Mouse (Mus musculus): Measurements from ENCODE around the gene Grik1.

Grik1 gene

DNA sequence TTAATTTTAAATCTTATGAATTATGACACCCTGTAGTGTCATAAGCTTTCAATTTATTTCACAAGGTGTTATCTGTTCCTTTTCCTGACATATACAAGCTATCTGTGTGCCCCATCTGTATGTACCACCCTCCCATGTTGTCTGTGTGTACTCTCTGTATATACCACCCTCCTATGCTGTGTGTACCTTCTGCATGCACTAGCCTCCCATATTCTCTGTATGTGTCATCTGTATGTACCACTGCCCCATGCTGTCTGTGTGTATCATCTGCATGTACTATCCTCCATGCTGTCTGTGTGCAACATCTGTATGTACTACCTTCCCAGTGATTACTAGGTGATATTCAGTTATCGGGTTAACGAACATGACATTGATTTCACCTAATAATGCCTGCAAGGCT lies 148.5 kb downstream of the Grik1 start:
- DNase-seq, result no peak

DNA sequence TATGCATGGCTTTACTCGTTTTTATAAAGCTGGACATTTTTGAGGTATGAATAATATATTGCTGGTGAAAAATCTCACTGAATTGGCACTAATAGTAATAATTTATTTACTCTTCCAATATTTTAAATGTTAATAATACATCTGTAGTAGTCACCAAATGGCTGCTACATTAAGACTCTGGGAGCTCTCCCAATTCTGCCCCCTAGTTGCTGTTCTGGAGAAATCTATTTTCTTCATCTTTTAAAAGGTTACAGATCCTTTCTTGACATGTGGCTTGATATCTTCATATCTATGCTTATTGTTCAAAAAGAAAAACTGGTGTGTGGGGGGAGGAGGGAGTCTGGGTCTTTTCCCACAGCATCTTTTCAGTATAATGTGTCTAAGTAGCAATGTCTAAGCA lies 151.2 kb downstream of the Grik1 start:
- no peak for DNase-seq

DNA sequence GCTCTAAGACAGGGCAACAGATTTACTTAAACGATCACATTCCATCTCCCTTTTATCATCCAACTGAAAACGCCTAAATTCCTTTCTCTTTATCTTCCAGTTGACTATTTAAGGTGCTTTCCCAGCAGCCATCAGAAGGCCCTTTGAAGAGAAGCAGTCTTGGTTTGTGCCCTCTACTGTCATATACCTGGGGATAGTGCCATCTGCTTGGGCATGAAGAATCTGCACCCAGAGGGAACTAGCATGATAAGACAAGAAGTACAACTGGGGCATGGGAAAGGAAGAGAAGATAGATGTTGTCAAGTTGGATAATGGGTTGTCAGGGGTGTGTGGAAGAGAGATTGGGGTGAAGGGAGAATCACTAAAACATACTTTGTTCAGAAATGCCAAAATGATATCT lies 157.1 kb downstream of the Grik1 start:
- DNase-seq, result no peak

DNA sequence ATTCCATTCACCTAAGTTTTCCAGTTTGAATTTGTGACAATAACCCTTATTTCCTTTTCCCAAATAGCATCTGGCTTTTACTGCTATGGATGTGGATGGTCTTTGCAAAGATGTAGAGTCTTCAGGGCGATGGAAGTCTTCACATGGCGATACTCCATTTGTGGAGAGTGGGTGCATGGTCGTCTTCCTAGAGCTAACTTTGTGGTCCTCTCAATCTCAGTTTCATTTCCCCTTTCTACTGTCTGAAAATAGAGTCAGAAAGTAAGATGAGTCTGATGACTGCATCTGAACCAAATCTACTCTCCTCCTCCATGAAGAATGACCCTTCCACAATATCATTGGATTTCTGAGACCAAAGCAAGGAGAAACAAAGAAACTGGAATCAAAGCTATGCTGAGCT lies 159.0 kb downstream of the Grik1 start:
- no peak for DNase-seq

DNA sequence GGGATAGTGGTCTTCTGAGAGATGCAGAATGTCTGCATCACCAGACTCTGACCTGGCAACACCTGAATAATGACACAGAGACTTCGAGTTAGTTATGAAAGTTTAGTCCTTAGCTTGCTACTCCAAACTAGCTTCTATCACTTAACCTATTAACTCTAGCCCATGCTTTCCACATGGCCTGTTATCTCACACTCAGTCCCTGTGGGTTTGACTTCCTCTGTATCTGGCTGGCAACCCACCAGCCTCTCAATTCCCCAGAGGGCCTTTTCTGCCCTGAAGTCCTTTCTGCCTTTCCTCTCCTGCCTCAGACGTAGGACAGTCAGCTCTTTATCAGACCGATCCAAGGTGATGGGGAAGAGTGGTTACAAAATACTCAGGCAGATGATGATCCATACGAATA lies 165.0 kb downstream of the Grik1 start:
- DNase-seq, result no peak

DNA sequence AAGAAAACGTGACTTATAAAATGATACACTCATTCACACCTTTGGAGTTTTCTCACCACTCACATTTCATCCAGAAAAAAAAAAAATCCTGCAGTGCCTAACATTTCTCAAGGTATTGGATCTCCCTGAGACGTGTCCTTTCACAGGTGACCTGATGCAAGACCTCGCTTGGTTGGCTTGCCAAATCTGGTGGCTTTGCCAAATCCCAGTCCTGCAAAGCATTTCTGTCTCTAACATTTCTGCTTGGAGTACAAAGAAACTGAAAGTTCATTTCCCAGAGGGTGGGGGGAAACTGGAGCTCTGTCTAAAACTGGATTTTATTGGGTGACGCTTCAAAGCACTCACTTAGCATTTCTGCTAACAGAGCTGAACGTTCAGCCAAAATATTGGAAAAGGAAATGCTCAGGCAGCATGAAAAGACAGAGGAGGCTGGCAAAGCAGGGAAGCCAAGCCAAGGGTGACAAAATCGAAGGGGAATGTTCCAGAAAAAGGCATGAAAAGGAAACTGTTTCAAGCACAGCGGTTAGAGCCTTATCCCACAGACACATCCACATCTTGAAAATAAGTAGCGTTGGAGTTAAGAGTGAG lies 177.4 kb downstream of the Grik1 start:
- DNase-seq, result peak; percentile 11

DNA sequence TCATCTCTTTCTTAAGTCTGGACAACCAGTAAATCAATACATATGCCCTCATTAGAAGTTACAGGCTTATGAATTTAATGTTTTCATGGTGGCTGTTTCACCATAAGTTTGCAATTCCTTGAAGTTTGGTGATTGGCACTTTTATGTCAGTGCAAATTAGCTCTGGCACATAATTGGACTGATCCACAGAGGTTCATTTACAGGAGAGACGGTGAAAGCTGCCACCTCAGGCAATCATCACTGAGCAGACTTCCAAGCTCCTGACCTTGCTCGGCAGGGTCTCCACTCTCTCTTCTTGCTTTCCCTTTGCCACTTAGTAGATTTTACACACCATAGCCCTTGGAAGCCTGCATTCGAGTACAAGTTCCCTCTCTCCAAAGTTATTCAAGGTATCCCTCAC lies 178.6 kb downstream of the Grik1 start:
- DNase-seq, result no peak

DNA sequence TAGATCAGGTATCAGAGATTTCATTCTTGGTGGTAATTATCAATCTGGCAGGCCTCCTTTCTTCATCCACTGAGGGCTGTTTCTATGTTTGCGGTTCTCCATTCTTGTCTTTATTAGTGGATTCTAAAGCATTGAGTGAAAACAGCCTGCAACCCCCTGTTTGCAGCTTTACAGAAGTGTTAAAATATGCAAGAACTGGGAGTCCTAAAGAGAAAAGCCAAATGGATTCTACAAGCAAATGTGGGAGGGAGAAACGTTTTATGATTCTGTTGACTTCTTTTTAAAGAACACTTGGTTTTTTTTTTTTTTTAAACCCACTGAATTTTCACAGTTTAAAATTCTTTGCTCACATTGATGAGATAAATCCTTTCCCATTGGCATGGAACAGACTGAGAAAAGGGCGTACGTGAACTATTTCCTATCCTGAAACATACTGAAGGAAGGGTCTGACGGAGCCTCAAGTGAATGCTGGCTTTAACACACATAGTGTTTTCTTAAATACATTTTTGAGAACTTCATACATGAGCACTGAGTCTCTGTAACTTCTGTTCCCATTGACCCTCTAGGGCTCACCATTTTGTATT lies 195.8 kb downstream of the Grik1 start:
- DNase-seq, result no peak

DNA sequence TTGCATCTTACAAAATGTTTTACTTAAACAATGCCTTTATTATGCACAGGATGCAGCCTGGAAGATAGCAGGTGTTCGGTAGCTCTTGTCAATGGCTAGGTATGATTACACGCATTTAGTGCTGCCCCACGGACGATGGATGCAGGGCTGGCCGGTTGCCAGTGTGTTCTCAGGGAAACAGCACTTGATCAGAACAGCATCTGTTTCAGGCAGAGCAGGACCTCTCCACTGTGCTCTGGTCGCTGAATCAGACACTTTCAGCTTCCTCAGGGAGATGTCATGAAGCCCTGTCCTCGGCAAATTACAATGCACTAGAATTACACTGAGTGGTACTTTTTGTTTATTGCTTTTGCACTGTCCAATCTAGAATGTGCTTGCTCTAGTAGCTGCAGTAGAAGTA lies 202.8 kb downstream of the Grik1 start:
- DNase-seq, result no peak

DNA sequence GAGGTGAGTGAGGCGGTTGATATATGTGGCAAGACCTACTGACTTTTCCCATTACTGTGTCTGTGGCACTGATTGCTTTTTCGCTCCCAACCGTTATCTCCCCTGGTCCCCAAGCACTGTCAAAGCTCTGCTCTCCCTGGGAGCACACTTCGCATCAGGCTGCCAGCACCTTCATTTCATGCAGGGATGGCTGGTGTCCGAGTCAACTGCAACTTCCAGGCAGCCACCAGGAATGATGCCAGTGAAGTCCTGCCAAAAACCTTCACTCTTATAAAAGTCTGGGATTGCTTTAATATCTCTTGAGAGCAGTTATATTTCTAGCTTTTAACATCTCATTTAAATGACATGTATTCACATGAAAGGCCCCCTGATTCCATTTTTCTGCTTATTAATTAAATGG lies 215.3 kb downstream of the Grik1 start:
- DNase-seq, result no peak

DNA sequence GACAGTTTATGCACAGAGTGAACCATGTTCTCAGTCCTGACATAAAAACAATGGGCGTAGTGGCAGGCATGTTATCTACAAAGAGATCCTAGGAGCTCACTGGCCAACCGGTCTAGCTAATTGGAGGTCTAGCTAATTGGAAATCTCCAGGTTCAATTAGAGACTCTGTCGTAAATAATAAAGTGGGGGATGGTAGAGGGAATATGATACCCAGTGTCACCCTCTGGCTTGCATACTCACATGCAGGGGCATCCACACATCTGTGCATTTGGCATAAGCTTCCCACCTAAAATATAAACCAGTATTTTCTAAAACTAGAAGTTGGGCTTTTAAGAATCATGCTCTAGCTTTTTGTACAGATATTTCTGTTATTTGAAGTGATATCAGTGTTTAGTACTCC lies 229.1 kb downstream of the Grik1 start:
- no peak for DNase-seq

DNA sequence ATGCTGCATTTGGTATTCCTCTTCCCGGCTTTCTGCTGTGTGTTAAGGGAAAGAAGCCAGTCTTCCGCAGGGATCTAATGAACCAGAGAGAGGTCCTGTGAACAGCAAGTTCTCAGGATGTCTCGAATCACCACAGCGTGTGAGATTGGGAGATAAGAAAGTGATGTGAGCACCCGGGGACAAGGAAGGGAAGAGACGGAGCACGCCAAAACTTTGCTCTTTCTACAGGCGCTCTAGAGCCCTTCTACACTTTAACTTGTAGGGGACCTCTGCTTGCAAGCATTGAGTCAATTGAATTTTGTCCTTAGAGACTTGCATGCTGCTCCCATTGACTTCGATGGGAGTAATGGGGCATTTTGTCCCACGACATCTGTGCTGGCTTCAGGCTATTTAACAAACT lies 241.9 kb downstream of the Grik1 start:
- no peak for DNase-seq

DNA sequence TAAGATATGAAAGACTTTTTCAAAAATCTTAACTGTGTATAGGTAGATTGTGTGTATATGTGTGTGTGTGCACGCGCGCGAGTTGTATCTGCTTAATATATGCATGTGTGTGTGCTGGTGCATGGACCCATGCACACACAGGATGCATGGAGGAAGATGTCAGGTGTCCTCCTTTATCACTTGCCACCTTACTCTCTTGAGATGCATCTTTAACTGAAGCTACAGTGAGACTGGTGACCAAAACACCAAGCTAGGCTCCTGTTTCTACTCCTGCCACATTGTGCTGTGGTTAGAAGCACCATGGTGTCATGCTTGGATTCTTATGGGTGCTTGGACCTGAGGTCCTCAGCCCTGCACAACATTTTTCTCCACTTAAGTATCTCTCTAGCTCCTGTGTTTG lies 245.7 kb downstream of the Grik1 start:
- DNase-seq, result no peak

DNA sequence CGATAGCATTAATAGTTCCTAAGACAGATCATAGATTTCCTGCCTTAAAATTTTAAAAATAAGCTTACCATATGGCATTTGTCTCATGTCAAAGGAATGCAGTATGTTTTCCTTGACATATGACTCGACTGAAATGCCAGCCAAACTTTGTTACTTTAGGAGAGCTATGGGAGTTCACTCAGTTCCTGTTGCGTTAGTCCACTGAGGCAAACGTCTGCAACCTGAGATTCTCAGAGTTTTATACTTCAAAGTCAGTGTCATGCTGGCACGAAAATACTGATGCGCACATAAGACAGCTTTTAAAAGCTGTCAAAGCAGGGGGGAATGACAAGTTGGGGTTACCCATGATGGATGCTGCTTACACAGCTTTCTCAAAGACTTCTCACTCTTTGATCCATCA lies 247.6 kb downstream of the Grik1 start:
- no peak for DNase-seq

DNA sequence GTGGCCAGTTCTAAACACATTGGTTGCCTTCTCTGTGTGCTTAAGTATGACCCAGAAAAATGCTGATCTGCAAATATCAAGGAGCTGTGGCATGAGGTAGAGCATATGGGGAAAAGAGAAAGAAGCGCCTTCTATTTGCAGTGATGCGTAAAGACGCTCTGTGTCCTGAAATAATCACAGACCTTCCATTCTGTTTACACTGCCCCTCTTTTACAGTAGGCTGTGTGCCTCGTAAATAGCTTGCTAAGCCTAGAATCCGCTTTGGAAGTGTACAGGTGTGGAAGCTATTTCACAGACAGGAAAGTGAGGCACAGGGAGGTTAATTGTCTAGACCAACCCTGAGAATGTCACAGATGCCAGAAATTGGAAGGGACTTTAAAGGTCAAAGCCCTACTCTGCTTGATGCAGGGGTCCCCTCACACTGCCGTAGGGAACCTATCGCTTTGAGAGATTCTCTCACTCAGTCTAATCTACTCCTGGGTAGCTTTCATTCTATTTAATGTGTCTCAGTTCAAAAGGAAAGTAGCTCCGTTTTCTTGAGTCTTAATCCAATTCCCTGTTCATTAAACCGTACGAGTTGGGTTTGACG lies 251.5 kb downstream of the Grik1 start:
- no peak for DNase-seq

DNA sequence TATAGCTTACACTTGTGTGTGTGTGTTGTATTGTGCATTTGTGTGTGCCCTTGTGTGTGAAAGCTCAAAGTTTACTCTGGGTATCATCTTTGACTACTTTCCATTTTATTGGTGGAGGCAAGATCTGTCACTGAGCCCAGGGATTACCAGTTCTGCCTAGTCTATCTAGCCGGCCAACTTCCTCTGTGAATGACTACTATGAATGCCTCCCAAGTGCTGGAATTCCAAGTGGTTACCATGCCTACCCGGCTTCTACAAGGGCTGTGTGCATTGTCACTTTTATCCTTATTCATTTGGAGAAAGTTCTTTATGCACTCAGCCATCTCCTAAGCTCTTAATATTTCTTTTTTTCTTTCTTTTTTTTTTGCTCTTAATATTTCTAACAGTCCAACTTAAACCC lies 301.3 kb downstream of the Grik1 start:
- no peak for DNase-seq

DNA sequence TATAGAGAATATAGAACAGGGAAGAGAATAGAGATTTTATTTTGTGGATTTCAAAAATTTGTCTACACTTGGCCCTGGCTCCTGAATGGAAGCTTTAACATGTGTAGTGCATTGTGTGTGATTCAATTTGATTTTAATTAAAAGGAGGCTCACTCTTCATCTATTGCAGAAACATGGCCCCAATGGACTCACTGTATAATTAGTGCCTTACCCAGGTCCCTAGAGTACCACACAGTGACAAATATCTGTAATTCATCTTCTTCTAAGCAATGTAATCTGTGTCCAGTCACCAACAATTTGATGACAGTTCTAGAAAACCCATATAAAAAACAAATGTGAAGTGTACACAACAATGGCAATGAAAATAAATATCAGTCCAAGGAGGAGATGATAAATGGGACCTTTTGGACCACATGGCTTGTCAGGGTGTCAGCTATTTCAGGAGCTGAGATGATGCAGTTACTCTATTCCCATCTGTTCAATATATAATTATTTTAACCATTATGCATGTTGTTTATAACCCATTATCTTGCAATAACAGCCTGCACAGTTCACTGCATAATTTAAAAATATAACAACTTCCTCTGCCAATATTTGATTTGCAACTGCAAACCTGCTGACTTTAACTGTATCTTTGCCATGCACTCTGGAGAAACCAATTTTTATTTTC lies 305.7 kb downstream of the Grik1 start:
- DNase-seq, result no peak

DNA sequence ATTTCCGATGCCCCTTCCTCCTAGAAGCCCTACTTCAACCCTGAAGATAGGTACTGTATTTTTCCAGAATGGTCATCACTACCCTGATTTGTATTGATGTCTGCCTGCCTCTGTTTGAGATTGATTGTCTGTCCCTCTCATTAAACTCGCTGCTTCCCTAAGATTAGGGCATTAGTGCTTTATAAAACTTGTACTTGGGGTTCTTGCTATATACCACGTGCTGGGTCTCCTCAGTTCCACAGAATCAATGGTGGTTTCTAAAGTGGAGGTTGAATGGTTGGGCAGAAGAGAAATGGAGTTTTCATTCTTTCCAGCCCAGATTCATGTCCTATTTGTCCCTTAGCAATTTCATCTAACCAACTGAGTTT lies 316.0 kb downstream of the Grik1 start:
- DNase-seq, result no peak

DNA sequence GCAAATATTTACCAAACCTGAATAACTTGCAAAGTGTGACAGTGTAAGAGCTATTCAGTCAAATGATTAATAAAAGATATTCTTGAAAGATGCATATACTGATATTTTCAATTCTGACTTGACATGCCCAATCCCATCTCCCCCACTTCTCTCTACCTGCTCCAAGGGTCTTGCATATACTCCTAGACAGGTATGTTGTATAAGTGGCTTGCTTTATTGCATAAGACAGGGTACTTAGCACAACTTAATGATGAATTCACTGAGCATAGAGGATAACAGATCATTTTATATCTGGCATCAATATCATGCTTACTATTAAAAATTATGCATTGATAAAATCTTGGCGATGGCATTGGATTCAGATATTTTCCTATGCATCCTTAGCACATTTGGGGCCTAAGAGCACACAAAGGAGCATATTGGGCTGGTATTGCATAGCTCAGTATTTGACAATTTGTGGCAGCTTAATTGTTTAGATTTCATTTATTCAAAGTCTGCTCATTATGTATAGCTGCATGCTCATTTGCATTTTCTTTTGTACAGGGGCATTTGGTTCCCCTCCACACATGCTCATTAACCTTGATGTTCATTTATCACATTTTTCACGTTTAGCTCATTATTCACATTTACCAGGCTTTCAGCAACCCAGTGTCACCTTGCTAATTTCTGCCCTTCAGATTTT lies 316.5 kb downstream of the Grik1 start:
- no peak for DNase-seq

DNA sequence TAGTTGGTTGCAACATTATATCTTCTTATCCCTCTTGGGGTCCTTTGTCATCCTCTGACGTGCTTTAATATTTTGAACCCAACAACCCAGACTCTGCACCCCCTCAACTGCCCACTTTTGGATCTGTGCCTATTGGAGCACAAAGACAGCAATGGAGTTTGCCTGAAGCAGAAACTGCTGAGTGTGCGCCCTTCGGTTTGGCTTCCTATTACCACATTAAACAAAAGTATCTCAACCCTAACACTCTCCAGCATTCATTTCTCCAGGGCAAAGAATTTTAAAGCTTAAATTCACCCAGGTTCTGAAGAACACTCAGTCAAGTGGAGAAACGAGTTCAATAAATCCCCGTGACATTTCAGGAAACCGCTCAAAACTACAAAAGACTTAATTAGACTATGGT lies 318.2 kb downstream of the Grik1 start:
- DNase-seq, result no peak

DNA sequence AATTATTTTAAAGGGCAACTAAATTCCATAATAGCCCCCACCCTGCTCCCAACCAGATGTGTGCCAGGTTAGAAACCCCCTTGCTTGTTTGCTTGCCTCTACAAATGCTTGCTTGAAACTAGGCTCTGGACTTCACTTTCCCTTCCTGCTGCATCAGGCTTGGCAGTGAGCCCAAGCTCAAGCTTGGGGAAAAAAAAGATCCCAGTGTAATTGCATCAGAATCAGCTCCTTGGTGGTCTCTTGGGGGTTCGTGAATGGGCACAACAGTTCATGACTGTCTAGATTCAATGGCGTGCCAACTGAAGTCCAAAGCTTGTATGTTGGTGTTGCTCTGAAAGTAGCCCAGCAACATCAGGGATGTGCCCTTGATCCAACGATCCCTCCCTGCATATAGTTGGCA lies 320.1 kb downstream of the Grik1 start:
- DNase-seq, result no peak

DNA sequence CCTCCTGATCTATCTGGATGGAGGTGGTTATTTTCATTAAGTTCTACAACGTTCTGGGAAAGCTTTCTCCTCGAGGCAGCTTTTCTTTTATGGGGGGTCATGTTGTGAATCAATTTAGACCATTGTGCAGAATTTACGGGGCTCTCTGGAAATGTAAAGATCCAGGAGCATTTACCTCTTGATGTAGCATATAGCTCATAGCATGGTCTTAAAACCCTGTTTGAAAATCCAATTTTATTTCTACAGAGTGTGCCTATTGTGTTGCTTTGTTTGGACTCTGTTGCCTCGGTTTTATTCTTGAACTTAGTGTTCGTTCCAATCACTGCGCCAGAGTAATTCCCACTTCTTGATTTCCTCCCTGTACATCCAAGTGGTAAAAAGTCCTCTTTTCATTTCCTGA lies 328.6 kb downstream of the Grik1 start:
- DNase-seq, result no peak

DNA sequence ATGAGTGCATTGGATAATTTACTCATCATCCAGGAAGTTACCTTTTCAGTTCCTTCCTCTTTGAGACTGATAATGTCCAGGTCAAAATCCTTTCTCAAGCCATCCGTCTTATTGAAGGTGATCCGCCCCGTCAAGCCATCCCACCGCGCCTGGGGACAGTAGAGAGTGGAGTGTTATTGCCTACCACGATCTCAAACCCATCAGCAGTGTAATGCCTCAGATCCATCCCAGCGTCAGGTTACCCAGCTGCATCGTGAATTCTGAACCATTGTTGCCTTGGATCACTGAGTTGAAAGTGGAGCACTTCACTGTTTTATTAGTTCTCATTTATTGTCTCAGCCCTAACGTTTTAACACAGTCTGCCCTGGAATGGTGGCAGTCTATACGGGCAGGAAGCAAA lies 332.6 kb downstream of the Grik1 start:
- no peak for DNase-seq

DNA sequence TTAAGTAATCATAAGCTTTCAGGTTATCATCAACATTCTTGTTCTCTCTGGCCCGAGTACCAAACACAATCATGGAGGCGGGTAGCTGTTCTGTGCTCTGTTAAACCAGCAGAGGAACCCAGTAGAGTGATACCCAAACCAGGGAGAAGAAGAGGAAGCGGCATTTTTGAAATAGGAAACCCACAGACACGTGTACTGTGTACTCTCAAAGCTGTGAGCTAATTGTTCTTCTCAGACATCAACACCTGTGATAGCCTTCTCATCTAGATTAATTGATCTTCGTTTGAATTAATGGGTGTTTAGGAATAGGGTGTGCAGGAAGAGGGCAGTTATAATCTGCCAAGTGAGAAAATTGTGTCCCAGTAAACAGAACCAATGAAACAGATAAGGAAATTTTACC lies 333.9 kb downstream of the Grik1 start:
- DNase-seq, result no peak

Measured in cerebellum, adult 9-10 months (tissue).